Mouse (Mus musculus): ENCODE measurements at regions not wholly inside any gene's neighbourhood (a gene's known extent, or its start where the extent isn't known, plus 50 kb on each side); places are given as distances from the start of the nearest gene placed in this dataset.

DNA sequence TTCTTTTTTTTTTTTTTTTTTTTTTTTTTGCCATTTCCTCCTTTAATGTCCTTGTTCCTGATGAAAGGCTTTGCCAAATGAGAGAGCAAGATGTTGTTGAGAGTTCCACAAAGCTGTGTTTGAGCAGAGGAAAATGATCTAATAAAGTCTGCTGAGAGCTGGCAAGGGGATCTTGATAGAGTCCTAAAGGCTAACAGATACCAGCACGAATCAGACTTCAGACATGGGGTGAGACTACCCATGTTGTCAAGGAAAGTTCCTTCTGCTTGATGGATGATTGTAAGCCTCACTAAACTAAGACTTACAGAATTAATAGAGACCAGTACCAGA is 665.2 kb upstream of the Fam92a start:
- DNase-seq (ENCODE audit: low spot score), result no peak

GRCm38 (mm10) chr4:12836326-12837096 is 664.7 kb upstream of the Fam92a start:
- no peak overlapping the region for H3K4me3 ChIP-seq
- no peak for DNase-seq (ENCODE audit: low spot score)
- H3K27me3 ChIP-seq (ENCODE audit: insufficient read depth, poor library complexity, severe bottlenecking), result no peaks in the 10 kb centered on the region
- H3K27ac ChIP-seq, result no peak overlapping the region
- H3K9me3 ChIP-seq, result no peaks in the 10 kb centered on the region
- H3K36me3 ChIP-seq, result no peaks in the 10 kb centered on the region
- WGBS, result 75% methylated on average over 4 of the region's 4 CpGs
- H3K4me1 ChIP-seq, result no peaks in the 10 kb centered on the region

More for the DNA sequence above, 665.2 kb upstream of the Fam92a start:
- 49% methylated on average over 1 of the region's 1 CpGs for WGBS
- Histone ChIP-seq H3K4me3 (no peak overlapping the region), H3K4me1 (no peaks in the 10 kb centered on the region), H3K27me3 (ENCODE audit: insufficient read depth, poor library complexity, severe bottlenecking) (no peaks in the 10 kb centered on the region), H3K27ac (no peak overlapping the region), H3K9me3 (no peaks in the 10 kb centered on the region), H3K36me3 (no peaks in the 10 kb centered on the region)

DNA sequence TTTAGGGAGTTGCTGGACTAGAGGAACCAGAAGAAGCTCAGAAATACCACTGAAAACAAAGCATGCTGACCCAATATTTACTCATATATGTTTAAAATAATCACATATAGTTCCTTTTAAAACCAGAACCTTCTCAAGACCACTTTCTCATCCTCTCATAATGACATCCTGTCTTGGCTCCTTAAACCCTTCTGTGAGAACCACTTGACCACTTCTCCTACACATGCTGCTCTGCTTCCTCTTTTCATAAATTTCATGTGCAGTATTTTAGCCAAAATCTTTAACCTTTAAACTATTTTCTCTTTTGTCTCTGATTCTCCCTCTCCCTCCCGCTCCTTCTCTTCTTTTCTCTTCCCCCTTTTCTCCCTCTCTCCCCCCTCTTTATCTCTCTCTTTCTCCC is 654.6 kb upstream of the Fam92a start:
- Histone ChIP-seq H3K27ac (no peak overlapping the region), H3K27me3 (ENCODE audit: insufficient read depth, poor library complexity, severe bottlenecking) (no peaks in the 10 kb centered on the region), H3K4me1 (no peaks in the 10 kb centered on the region), H3K36me3 (no peaks in the 10 kb centered on the region), H3K9me3 (no peaks in the 10 kb centered on the region), H3K4me3 (no peak overlapping the region)
- DNase-seq (ENCODE audit: low spot score), result no peak
- 82% methylated on average over 1 of the region's 1 CpGs for WGBS

GRCm38 (mm10) chr4:12814251-12814650 is 642.4 kb upstream of the Fam92a start:
- Histone ChIP-seq H3K4me3 (no peak overlapping the region), H3K27ac (no peak overlapping the region), H3K27me3 (ENCODE audit: insufficient read depth, poor library complexity, severe bottlenecking) (no peaks in the 10 kb centered on the region), H3K9me3 (no peaks in the 10 kb centered on the region), H3K4me1 (no peaks in the 10 kb centered on the region), H3K36me3 (no peaks in the 10 kb centered on the region)
- DNase-seq (ENCODE audit: low spot score), result no peak
- 86% methylated on average over 2 of the region's 2 CpGs for WGBS

DNA sequence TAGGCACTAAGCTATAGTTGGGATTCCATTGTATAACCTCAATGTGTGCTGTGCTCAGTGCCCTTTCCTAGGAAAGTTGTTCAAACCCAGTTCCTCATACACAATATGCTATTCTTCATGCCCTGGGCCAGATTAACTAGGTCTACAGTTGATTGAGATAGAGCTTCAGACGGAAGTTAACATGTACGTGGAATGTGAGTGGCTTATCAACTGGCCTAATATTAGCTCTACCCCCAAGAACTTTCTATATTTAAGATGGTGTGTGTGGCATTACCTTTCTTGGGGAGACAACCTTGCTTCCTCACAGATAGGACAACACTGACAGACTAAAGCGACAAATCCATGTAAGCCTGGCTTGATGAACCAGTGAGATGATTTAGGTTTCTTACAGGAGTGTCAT is 629.4 kb upstream of the Fam92a start:
- Histone ChIP-seq H3K27ac (peak overlapping the region; percentile 56; the same call in 1 of the 2 replicates), H3K36me3 (no peaks in the 10 kb centered on the region), H3K27me3 (ENCODE audit: insufficient read depth, poor library complexity, severe bottlenecking) (no peaks in the 10 kb centered on the region), H3K4me1 (0 out of 2 replicates have a peak, but pooled peaks cover 4% of the 10 kb centered on the region), H3K9me3 (no peaks in the 10 kb centered on the region), H3K4me3 (no peak overlapping the region)
- 42% methylated on average over 3 of the region's 3 CpGs for WGBS
- no peak for DNase-seq (ENCODE audit: low spot score)

DNA sequence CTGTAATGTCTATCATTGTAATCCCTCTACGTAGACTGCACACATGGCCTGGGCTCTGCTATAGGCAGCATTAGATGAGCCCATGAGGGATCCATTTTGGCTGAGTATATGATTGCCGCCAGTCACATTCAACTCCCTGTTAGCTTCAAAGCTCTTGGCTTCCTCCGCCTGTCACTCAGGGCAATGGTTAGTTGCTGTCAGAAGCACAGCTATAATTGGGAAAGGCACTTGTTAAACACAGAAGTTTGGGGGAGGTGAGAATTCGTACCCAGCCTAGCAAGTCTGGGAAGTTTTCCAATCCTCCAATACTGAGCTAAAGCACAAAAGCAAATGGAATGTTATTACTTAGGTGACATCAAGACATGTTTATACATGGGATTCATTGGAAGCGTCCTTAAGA is 627.7 kb upstream of the Fam92a start:
- Histone ChIP-seq H3K4me3 (no peak overlapping the region), H3K27ac (no peak overlapping the region), H3K36me3 (no peaks in the 10 kb centered on the region), H3K9me3 (no peaks in the 10 kb centered on the region), H3K27me3 (ENCODE audit: insufficient read depth, poor library complexity, severe bottlenecking) (no peaks in the 10 kb centered on the region), H3K4me1 (0 out of 2 replicates have a peak, but pooled peaks cover 4% of the 10 kb centered on the region)
- 83% methylated on average over 5 of the region's 5 CpGs for WGBS
- no peak for DNase-seq (ENCODE audit: low spot score)

GRCm38 (mm10) chr4:12792764-12793422 is 621.1 kb upstream of the Fam92a start:
- Histone ChIP-seq H3K4me1 (no peaks in the 10 kb centered on the region), H3K9me3 (no peaks in the 10 kb centered on the region), H3K27ac (no peak overlapping the region), H3K4me3 (no peak overlapping the region), H3K36me3 (no peaks in the 10 kb centered on the region), H3K27me3 (ENCODE audit: insufficient read depth, poor library complexity, severe bottlenecking) (no peaks in the 10 kb centered on the region)
- WGBS, result 74% methylated on average over 11 of the region's 11 CpGs
- DNase-seq (ENCODE audit: low spot score), result no peak

- DNase-seq (ENCODE audit: low spot score), result no peak
- no peaks in the 10 kb centered on the region for H3K9me3 ChIP-seq
- no peaks in the 10 kb centered on the region for H3K27me3 ChIP-seq (ENCODE audit: insufficient read depth, poor library complexity, severe bottlenecking)
- WGBS, result 86% methylated on average over 9 of the region's 9 CpGs
- H3K4me1 ChIP-seq, result no peaks in the 10 kb centered on the region
- H3K4me3 ChIP-seq, result no peak overlapping the region
- no peaks in the 10 kb centered on the region for H3K36me3 ChIP-seq
- H3K27ac ChIP-seq, result no peak overlapping the region
Observed at GRCm38 (mm10) chr4:12791786-12792674, 620.2 kb upstream of the Fam92a start.

- no peaks in the 10 kb centered on the region for H3K27me3 ChIP-seq (ENCODE audit: insufficient read depth, poor library complexity, severe bottlenecking)
- H3K9me3 ChIP-seq, result no peaks in the 10 kb centered on the region
- no peak for DNase-seq (ENCODE audit: low spot score)
- H3K27ac ChIP-seq, result no peak overlapping the region
- 54% methylated on average over 4 of the region's 4 CpGs for WGBS
- no peaks in the 10 kb centered on the region for H3K36me3 ChIP-seq
- H3K4me1 ChIP-seq, result peaks cover 6% of the 10 kb centered on the region; the same call in 1 of the 2 replicates
- no peak overlapping the region for H3K4me3 ChIP-seq
Observed at GRCm38 (mm10) chr4:12785840-12786239, 614.0 kb upstream of the Fam92a start.

DNA sequence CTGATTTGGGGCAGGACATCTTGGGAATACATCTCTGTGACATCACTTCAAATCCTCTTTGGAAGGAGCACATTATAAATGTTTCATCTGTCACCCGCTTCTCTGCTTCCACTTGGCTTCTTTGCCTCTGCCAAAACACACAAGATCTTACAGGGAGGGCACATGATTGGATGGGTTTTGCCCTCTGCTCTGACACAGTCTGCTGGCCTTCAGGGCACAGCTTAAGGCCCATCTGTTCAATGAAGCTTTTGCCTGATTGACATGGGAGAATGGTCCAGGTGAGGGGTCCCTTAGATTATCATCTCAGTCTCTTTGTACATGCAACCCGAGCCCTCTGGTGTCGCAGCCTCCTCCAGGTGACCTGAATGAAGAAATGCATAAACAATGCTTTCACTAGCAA is 612.7 kb upstream of the Fam92a start:
- Histone ChIP-seq H3K4me3 (no peak overlapping the region), H3K27me3 (ENCODE audit: insufficient read depth, poor library complexity, severe bottlenecking) (no peaks in the 10 kb centered on the region), H3K36me3 (no peaks in the 10 kb centered on the region), H3K9me3 (no peaks in the 10 kb centered on the region), H3K4me1 (peaks cover 6% of the 10 kb centered on the region; the same call in 1 of the 2 replicates), H3K27ac (no peak overlapping the region)
- 82% methylated on average over 3 of the region's 3 CpGs for WGBS
- no peak for DNase-seq (ENCODE audit: low spot score)

DNA sequence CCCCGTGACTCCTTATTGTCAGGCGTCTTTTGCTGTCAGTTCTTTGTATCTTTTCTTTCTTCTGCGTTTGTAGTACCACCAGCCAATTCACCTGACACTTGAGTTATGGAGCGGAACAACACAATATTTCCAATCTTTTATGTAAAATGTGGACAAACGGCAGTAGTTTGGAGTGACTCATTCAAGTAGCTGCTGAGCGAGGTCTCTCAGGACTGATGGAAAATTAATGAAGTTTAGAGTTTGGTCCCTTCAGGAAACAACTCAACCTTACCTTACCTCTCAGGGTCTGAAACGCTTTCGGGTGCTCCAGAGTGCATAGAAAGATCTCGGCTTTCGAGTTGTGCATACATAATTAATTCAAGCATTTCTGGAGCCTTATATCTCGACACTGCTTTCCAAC is 612.3 kb upstream of the Fam92a start:
- Histone ChIP-seq H3K36me3 (no peaks in the 10 kb centered on the region), H3K4me3 (no peak overlapping the region), H3K27me3 (ENCODE audit: insufficient read depth, poor library complexity, severe bottlenecking) (no peaks in the 10 kb centered on the region), H3K9me3 (no peaks in the 10 kb centered on the region), H3K27ac (no peak overlapping the region), H3K4me1 (peaks cover 6% of the 10 kb centered on the region; the same call in 1 of the 2 replicates)
- 84% methylated on average over 11 of the region's 11 CpGs for WGBS
- DNase-seq (ENCODE audit: low spot score), result no peak

- no peaks in the 10 kb centered on the region for H3K36me3 ChIP-seq
- H3K27ac ChIP-seq, result no peak overlapping the region
- H3K4me3 ChIP-seq, result no peak overlapping the region
- WGBS, result 51% methylated on average over 10 of the region's 10 CpGs
- no peaks in the 10 kb centered on the region for H3K27me3 ChIP-seq (ENCODE audit: insufficient read depth, poor library complexity, severe bottlenecking)
- DNase-seq (ENCODE audit: low spot score), result peak; percentile 75
- H3K4me1 ChIP-seq, result peaks cover 6% of the 10 kb centered on the region; the same call in 1 of the 2 replicates
- no peaks in the 10 kb centered on the region for H3K9me3 ChIP-seq
Observed at GRCm38 (mm10) chr4:12781969-12782904, 610.4 kb upstream of the Fam92a start.

All from heart, embryonic 10.5 days (tissue).